Mouse (Mus musculus) heart, embryonic 11.5 days (tissue): ENCODE data around the gene Lman2. TPM values are rescaled to one million over a fixed set of nuclear protein-coding genes. Genes with fewer than 3 reads are reported as not detected.

Experiments
- ATAC-seq: fragments of 200-750 bp; cut with Nextera tagmentation; replicated peaks from 2 replicates; pipeline ENCODE4 v1.8.0; 2017; ENCODE audit warnings: moderate library complexity; ENCODE audit not compliant: insufficient number of reproducible peaks, low FRiP score, low TSS enrichment
- H3K27ac ChIP-seq: fragments of 300-500 bp; sonication (generic); 2 replicates; pipeline ENCODE4 v1.5.1; 2014; ENCODE audit warnings: mild to moderate bottlenecking, low read depth, low read length
- H3K27me3 ChIP-seq: fragments of 300-500 bp; sonication (generic); 2 replicates; pipeline ENCODE4 v1.6.1; 2014; ENCODE audit warnings: mild to moderate bottlenecking, low read length, mixed read lengths; ENCODE audit not compliant: control insufficient read depth, insufficient read depth
- H3K36me3 ChIP-seq: fragments of 300-500 bp; sonication (generic); 2 replicates; pipeline ENCODE4 v1.6.1; 2014; ENCODE audit warnings: mild to moderate bottlenecking, low read length, moderate library complexity, mixed read lengths; ENCODE audit not compliant: control insufficient read depth, insufficient read depth
- H3K4me1 ChIP-seq: fragments of 300-500 bp; sonication (generic); 2 replicates; pipeline ENCODE4 v1.6.1; 2014; ENCODE audit warnings: low read length; ENCODE audit not compliant: control insufficient read depth, insufficient read depth
- H3K4me2 ChIP-seq: fragments of 300-500 bp; sonication (generic); 2 replicates; pipeline ENCODE4 v1.6.1; 2014; ENCODE audit warnings: mild to moderate bottlenecking, moderate library complexity
- H3K4me3 ChIP-seq: fragments of 300-500 bp; sonication (generic); 2 replicates; pipeline ENCODE4 v1.5.1; 2014; ENCODE audit warnings: low read depth, low read length
- H3K9ac ChIP-seq: fragments of 300-500 bp; sonication (generic); 2 replicates; pipeline ENCODE4 v1.6.1; 2014; ENCODE audit warnings: mild to moderate bottlenecking, low read depth, low read length, moderate library complexity
- H3K9me3 ChIP-seq: fragments of 300-500 bp; sonication (generic); replicated peaks from 2 replicates; pipeline ENCODE4 v1.6.1; 2016; ENCODE audit warnings: low read length; ENCODE audit not compliant: control insufficient read depth
- WGBS: fragments of 180-500 bp; shearing (Covaris S2); extraction: QIAGEN DNeasy Blood & Tissue Kit; methylation state at CpG from one replicate; pipeline ENCODE4 v1.1.7; 2014; ENCODE audit not compliant: insufficient replicate concordance; 5-methylcytosine and 5-hydroxymethylcytosine counted together
- polyA plus RNA-seq: library from polyadenylated mRNA; unstranded; fragments of >200 nt; fragmentation: Nextera tagmentation; extraction: Ambion mirVana; gene quantifications from 2 replicates; pipeline ENCODE4 v1.2.1, GENCODE M21; 2014

Gene Lman2
- polyA plus RNA-seq, 1 experiment from 2014 or later: 72.5 TPM

- Histone ChIP-seq H3K36me3 (no peaks in the 10 kb centered on the region), H3K4me1 (no peaks in the 10 kb centered on the region), H3K27ac (no peak overlapping the region), H3K4me3 (no peak overlapping the region), H3K9me3 (no peaks in the 10 kb centered on the region), H3K9ac (no peak overlapping the region), H3K27me3 (peaks cover 75% of the 10 kb centered on the region), H3K4me2 (peak overlapping the region; percentile 38; the same call in 1 of the 2 replicates)
- WGBS: 3% methylated on average over 32 of the region's 32 CpGs
- ATAC-seq: 0 out of 2 replicates have a peak, but pooled peaks have one; percentile 18
Measured at GRCm38 (mm10) chr13:55378907-55379580, 16.5 kb upstream of the Lman2 start.

GRCm38 (mm10) chr13:55375877-55376276 lies 13.3 kb upstream of the Lman2 start:
- Histone ChIP-seq H3K4me1 (no peaks in the 10 kb centered on the region), H3K4me2 (no peak overlapping the region), H3K27me3 (peaks cover 82% of the 10 kb centered on the region), H3K9me3 (no peaks in the 10 kb centered on the region), H3K27ac (no peak overlapping the region), H3K4me3 (no peak overlapping the region), H3K36me3 (no peaks in the 10 kb centered on the region), H3K9ac (no peak overlapping the region)
- no peak for ATAC-seq
- 65% methylated on average over 2 of the region's 2 CpGs for WGBS

- Histone ChIP-seq H3K27ac (no peak overlapping the region), H3K9me3 (no peaks in the 10 kb centered on the region), H3K27me3 (peaks cover 68% of the 10 kb centered on the region), H3K4me1 (no peaks in the 10 kb centered on the region), H3K4me3 (no peak overlapping the region), H3K36me3 (no peaks in the 10 kb centered on the region), H3K9ac (no peak overlapping the region), H3K4me2 (no peak overlapping the region)
- 59% methylated on average over 6 of the region's 6 CpGs for WGBS
- ATAC-seq: no peak
Measured at GRCm38 (mm10) chr13:55374206-55374924, 11.8 kb upstream of the Lman2 start.

DNA sequence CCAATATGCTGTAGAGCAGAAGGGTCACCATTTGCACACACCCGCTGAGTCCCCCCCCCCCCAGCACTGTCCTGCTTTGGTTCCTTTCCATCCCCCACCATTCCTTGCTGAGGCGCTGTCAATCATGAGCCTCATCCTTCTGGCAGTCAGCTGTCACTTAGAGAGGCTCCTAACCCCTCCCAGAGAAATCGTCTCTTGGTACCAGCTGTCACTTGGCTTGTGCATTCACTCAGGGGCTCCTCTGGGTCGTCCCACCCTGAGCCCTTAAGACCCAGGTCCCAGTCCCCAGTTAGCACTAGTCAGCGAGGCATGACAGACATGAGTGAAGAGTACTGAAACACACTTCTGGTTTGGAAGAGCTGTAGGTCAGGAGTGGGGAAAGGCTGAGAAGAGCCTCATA lies 9.2 kb upstream of the Lman2 start:
- H3K36me3 ChIP-seq: no peaks in the 10 kb centered on the region
- no peak overlapping the region for H3K4me2 ChIP-seq
- 43% methylated on average over 5 of the region's 5 CpGs for WGBS
- no peak overlapping the region for H3K4me3 ChIP-seq
- no peak overlapping the region for H3K27ac ChIP-seq
- no peak for ATAC-seq
- no peak overlapping the region for H3K9ac ChIP-seq
- H3K9me3 ChIP-seq: no peaks in the 10 kb centered on the region
- peaks cover 45% of the 10 kb centered on the region for H3K27me3 ChIP-seq
- H3K4me1 ChIP-seq: no peaks in the 10 kb centered on the region

- no peak overlapping the region for H3K27ac ChIP-seq
- H3K9me3 ChIP-seq: no peaks in the 10 kb centered on the region
- no peaks in the 10 kb centered on the region for H3K4me1 ChIP-seq
- H3K27me3 ChIP-seq: peaks cover 45% of the 10 kb centered on the region
- H3K4me2 ChIP-seq: no peak overlapping the region
- ATAC-seq: no peak
- H3K36me3 ChIP-seq: no peaks in the 10 kb centered on the region
- no peak overlapping the region for H3K9ac ChIP-seq
- 65% methylated on average over 8 of the region's 8 CpGs for WGBS
- H3K4me3 ChIP-seq: no peak overlapping the region
Measured at GRCm38 (mm10) chr13:55371007-55371681, 8.6 kb upstream of the Lman2 start.

DNA sequence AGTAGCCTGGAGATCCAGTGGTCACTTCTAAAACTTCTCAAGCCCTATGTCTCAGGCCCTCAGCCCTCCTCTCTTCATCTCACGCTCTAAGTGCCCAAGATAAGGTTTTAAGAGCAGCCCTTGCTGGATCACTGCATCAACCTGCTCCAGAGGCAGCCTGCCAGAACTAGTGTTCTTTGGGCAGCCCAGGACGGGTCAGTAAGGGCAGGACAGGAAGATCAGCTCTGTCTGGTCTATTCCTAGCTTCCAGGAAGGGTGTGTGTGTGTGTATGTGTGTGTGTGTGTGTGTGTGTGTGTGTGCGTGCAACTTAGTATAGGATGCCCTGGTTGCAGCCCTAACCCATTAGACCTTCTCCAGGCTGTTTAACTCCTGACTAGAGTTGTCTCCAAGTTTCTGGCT lies 7.7 kb upstream of the Lman2 start:
- Histone ChIP-seq H3K27me3 (peaks cover 38% of the 10 kb centered on the region), H3K27ac (no peak overlapping the region), H3K4me1 (no peaks in the 10 kb centered on the region), H3K4me2 (no peak overlapping the region), H3K36me3 (no peaks in the 10 kb centered on the region), H3K9me3 (no peaks in the 10 kb centered on the region), H3K9ac (no peak overlapping the region), H3K4me3 (no peak overlapping the region)
- no peak for ATAC-seq
- 52% methylated on average over 3 of the region's 3 CpGs for WGBS

DNA sequence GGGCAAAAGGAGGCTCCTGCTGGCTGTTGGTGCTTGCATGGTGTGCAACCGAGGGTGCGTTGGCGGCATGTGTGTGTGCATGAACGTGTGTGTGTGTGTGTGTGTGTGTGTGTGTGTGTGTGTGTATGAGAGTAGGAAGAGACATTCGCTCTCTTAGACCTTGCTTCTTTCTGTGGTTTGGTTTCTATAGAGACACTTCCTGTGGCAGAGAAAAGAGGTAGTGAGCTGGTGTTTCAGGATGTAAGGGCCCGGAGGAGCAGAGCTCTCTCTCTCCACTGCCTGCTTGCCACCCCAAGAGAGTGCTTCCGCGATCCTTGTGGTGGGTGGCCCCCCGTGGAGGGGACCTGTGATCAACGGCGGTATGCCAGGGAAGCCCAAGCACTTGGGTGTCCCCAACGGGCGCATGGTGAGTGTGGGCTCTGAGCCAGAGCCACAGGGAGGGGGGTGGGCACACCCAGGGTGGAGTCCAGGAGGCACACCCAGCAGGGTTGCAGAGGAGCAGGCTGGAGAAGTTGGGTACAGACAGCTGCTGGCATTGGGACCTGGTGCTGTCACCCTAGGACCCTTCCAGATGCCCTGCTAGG lies 7.0 kb upstream of the Lman2 start, which contains the start of gene Rgs14:
Rgs14 (plus strand) TSS at position 202 of the 584 bp plus-strand sequence.
- no peak for ATAC-seq

GRCm38 (mm10) chr13:55368401-55368800 lies 5.8 kb upstream of the Lman2 start:
- no peak overlapping the region for H3K9ac ChIP-seq
- no peak overlapping the region for H3K27ac ChIP-seq
- H3K4me1 ChIP-seq: no peaks in the 10 kb centered on the region
- H3K9me3 ChIP-seq: no peaks in the 10 kb centered on the region
- H3K27me3 ChIP-seq: peaks cover 23% of the 10 kb centered on the region
- 76% methylated on average over 7 of the region's 7 CpGs for WGBS
- H3K4me3 ChIP-seq: no peak overlapping the region
- no peak overlapping the region for H3K4me2 ChIP-seq
- ATAC-seq: no peak
- H3K36me3 ChIP-seq: no peaks in the 10 kb centered on the region

More for the DNA sequence above, 7.0 kb upstream of the Lman2 start, which contains the start of gene Rgs14:
- Histone ChIP-seq H3K27ac (no peak within 1 kb of the TSS), H3K36me3 (no peaks in the 10 kb centered on the region), H3K4me2 (no peak within 1 kb of the TSS; the same call in 1 of the 2 replicates), H3K4me3 (no peak within 1 kb of the TSS), H3K9ac (no peak within 1 kb of the TSS), H3K9me3 (no peaks in the 10 kb centered on the region), H3K27me3 (peaks cover 33% of the 10 kb centered on the region), H3K4me1 (no peaks in the 10 kb centered on the region)
- WGBS: 52% methylated on average over 13 of the region's 13 CpGs
